Mouse (Mus musculus): Measurements from ENCODE around the gene Txk.

Gene Txk

DNA sequence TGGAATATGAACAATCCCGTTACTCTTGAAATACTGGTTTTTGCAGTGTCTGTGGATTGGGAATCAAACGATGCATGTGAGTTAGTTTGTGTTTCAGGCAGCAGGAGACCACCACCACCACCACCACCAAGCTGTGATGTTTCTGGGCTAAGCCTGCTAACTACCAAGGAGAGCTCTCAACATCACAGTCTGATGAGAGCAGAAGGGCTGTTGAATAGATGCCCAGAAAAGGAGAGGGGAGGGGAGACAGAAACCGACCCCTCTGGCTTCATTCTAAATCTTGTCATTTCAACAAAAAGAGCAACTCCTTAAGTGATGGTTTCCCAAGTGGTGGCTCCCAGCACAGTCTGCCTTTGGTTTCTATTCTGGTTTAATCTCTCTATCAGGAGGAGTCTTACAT lies 54.2 kb downstream of the Txk start:
- DNase-seq (ENCODE audit: extremely low read depth, insufficient read length, low spot score): no peak

DNA sequence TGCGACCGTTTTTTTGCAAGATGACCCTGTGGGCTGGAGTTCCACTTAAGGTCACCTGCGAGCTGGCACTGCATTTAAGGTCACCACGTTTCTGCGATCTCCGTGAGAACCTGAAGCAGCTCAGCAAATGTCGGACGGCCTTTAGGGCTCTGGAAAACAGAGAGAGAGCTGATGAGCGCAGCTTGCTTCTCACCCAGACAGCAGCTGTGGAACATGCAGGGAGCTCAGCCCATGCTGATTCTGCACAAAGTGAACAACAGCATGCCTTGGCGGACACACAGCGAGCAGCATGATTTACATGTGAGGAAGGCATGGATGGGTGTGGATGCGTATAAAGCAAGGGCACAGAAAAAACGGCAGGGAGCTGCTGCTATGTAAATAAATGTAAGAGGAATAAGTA lies 56.1 kb downstream of the Txk start:
- no peak for DNase-seq (ENCODE audit: extremely low read depth, insufficient read length, low spot score)

DNA sequence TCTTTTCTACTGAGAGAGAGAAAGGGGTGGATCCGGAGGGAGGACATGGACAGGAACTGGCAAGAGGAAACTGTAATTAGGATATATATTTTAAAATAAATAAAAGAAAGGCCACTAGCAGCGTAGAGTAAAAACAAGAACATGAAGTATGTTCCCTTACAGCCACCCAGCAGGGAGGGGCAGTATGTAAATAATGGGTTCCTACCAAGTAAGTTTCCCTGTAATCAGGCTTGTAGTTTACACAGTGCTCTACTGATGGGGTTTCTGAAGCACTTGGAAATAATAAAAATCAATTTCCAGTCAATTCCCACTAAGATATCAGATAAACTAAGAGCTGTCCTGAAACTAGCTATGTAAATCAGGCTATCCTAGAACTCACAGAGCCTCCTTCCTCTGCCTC lies 57.9 kb downstream of the Txk start:
- DNase-seq (ENCODE audit: extremely low read depth, insufficient read length, low spot score): no peak

DNA sequence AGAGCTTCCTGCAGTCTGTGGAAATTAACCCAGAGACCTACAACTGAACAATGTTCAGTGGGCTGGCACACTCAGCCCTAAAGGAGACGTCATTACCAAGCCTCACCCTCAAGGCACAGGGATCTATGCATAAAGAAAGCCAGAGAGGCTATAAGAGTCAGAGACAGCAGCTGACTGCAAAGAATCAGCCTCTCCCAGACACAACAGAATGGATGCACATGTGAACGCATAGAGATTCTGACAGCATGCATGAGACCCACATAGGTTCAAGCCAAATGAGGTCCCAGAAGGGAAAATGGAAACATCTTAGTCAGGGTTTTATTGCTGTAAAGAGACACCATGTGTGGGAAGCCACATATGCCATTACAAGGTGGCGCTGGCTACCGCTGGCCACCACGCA lies 62.1 kb downstream of the Txk start:
- no peak for DNase-seq (ENCODE audit: extremely low read depth, insufficient read length, low spot score)

DNA sequence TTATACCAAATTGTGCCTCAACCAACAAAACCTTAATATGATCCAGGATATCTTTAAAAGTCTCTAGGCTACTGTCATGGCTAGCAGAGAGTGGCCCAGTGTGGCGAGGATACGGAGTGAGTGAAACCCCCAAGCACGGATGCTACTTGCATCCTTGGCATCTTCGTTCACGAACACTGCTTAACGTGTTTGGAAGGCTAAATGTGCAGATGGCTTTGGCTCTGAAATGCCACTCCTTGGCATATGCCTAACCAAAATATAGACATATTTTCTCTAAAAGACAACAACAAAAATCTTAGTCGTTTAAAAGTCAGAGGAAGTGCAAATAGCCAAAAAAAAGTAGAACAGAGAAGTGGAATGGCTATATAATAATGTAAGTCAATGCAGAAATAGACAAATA lies 63.0 kb downstream of the Txk start:
- DNase-seq (ENCODE audit: extremely low read depth, insufficient read length, low spot score): no peak

DNA sequence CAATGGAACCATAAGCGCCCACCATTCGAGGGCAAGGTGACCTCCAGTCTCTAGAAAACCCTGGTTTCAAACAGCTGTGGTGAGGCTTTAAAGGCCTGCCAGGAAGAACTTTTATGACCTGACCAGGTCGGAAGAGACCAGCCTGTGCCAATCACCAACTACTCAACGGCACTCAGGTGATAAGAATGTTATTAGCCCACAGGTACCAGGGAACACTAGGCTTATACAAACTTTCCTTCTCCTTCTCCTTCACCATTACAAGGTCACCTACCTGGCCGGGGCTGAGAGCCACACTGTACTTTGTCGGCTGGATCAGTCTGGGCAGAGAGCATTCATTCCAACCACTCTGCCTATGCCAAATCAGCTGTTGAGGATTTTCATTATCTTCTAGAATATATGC lies 71.1 kb downstream of the Txk start:
- DNase-seq (ENCODE audit: extremely low read depth, insufficient read length, low spot score): no peak

DNA sequence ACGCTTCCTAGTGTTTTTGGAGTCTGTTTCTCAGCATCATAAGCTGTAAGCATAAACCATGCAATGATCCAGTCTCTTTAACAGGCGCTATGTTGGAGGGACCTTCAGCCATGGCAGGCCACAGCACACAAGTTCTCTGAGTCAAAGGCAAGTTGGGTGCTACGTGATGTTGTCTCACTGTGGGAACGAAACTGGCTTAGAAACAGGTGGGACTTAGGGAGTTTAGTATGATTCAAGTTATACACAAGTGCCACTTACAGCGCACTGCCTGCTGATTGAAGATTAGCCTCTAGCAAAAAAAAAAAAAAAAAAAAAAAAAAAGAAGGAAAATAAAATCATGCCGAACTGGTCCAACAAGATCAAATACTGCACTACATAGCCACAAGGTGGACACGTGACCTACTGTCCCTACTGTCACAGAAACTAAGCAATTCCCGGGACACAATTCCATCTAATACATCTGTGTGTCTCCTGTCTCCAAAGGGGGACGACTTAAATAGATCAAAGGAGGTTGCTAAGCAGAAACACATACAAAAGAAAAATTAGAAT lies 77.5 kb downstream of the Txk start:
- no peak for DNase-seq (ENCODE audit: extremely low read depth, insufficient read length, low spot score)

DNA sequence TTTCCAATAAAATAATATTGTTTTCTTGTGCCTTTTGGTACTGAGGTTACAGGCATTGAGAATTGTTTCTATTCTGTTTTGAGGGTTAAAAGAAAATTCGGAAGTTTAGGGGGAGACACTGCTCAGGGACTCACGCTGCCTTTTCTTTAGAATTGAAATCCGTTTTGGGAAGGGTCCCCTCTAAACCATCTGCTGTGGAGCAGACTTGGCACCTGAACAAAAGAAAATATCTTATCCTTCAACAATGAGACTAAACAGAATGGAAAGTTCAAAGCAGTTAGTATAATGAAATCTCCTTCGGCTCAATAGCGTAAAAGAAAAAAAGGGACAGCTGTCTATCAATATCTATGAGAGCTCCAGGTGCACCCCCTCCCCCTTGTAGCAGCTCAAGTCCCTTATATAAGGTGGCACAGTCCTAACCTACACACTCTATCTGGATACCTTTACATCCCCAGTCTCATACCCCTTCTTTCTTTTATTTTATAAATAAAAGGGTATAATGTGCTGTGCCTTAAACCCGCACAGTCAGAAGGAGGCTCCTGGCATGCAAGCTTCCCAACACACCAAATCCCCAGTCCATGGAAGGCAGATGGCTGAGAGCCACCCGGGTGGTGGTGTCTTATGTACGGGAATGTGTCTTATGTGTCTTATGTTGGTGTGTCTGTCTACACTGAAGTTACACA lies 81.4 kb downstream of the Txk start:
- DNase-seq (ENCODE audit: extremely low read depth, insufficient read length, low spot score): no peak

DNA sequence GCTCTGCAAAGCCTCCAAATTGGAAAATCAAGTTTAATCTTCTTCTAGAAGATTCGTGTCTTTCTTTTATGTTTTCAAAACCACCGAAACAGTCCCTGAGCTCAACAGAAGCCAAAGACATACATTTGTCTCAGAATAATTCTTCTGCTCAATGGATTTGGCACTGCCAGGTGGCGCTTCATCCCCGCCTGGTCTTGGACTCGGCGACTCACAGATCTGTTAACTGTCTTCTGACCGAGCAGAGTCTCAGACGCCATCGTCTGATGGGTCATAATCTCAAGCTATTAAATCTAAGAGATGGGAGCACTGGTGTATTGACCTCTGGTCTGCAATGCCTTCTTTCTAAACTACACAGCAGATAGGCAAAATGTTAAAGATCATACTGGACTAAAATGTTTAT lies 84.2 kb downstream of the Txk start:
- DNase-seq (ENCODE audit: extremely low read depth, insufficient read length, low spot score): no peak

DNA sequence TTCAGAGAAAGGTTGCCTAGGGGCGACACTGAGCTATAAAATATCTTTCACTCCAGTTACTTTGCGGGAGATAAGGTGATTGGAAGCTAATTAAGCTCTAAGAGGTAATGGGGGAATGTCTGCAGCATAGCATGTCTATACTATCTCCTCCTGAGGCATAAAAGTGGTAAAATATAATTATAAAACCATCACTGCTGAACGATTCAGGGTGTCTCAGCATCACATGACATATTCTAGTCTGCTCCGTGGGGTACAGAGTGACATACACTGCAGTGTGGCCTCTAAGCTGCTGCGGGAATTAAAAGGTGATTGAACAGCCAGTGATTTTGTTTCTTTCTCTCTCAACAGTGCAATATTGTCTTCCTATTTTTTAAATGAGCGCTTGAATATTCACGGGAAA lies 86.1 kb downstream of the Txk start:
- no peak for DNase-seq (ENCODE audit: extremely low read depth, insufficient read length, low spot score)

DNA sequence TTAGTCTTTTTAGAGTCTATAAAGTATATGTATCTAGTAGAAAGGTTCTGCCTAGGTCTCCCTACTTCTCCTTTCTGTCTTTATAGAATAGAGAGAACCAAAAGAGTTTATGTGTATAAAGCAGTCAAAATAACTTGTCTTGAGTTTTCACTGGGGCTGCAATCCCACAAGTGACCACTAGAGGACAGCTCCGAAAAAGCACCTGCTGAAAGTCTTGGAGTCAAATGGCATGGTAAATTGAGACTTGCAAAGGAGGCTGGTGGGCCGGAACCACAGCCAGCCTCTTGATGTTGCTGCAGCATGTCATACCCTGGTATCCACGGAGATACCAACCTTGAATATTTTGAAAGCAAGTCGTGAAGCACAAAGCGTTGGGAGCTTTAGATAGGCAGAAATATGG lies 87.3 kb downstream of the Txk start:
- peak; percentile 8 for DNase-seq (ENCODE audit: extremely low read depth, insufficient read length, low spot score)

DNA sequence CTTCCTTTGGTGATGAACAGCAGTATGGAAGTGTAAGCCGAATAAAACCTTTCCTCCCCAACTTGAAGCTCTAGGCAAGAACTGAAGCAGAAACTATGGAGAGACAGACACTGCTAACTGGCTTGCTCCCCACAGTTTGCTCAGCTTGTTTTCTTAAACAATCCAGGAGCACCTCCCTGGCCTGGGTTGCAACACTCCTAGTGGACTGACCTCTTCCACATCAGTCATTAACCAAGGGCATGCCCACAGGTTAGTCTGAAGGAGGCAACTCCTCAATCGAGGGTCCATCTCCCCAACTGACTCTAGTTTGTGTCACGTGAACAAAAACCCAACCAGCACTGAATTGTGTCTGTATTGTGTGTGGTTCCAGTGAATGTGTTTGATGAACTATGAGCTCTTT lies 87.7 kb downstream of the Txk start:
- DNase-seq (ENCODE audit: extremely low read depth, insufficient read length, low spot score): no peak

DNA sequence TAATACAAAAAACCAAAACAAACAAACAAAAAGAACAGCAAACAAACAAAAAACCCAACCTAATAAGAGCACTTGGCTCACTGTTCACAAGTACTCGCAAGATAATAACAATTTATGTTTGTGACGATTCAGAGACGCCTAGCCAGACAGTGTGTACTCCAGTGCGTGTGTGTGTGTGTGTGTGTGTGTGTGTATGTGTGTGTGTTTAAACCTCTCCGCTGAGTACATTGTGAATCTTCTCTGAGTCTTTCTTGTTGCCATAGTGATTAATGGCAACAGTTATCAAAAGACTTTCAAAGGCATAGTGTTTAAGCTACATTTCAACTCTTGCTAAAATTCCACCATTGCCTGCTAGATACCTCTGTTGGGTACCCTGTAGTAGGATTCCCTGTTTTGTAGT lies 88.5 kb downstream of the Txk start:
- DNase-seq (ENCODE audit: extremely low read depth, insufficient read length, low spot score): no peak

DNA sequence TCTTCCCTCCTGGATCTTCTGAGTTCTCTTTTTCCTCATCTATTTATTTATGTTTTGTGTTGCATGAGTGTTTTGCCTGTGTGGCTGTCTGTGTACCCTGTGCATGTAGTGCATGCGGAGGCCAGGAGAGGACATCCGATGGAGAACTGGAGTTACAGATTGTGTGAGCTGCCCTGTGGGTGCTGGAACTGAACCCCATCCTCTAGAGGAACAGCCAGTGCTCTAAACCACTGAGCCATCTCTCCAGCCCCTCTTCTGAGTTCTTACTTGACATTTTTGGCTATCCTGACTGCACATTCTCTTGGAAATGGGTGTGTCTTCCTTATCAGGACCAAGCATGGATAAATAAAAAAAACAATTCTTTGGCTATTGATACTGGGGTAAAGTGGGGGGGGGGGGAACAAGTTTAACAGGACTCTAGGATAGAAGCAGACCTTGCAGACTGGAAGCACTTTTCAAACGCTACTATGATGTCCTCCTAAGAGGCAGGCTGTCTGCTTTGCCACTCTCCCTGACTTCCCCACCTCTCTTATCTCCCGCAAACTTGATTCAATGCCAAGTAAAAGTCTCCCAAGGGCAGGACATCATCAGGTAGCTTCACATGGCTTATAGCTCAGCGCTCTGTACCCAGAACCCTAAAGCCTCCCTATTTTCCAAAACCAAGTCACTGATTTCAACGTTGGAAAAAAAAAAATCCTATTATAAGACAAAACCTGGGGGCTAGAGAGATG lies 91.4 kb downstream of the Txk start:
- no peak for DNase-seq (ENCODE audit: extremely low read depth, insufficient read length, low spot score)

DNA sequence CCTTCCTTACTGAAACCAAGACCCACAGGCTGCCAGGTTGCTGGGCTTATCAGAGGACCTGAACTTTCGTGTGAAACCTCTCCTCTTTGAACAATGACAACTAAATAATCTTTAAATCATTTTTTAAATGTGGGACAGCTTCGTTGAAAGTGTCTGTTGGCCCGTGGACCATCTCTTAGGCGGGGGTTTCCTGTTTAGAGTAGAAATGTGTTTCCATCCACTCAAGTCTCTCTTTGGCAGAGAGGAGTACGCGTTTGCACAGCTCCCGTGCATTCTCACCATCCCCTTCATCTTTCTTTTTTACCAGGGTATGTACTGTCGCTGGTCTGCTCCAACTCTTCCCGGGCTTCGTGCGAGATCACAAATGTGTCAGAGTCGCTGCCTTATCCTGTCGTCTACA lies 94.2 kb downstream of the Txk start:
- DNase-seq (ENCODE audit: extremely low read depth, insufficient read length, low spot score): no peak

DNA sequence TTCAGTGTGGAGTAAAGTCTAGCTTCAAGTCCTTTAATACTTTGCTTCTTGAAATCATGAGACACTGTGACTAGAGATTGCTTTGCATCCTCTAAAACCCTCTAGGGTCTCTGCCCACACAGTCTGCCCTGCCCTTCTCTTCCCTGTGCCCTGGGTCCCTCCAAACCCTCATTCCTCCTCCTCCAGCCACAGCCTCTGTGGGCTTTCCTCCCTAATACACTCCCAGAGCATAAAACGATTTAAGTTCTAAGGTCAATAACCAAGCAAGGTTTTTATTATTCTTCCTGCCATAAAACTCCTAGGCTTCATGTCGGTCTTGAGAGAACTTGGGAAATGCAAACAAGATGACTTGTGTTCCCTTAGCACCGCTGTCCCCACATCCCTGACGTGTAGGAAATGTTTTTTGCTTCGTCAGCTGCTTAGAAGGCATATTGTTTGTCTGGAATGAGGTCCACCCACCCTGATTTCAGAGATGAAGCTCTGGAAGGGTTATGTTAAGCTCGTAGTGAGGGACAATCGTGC lies 96.2 kb downstream of the Txk start:
- DNase-seq (ENCODE audit: extremely low read depth, insufficient read length, low spot score): no peak

DNA sequence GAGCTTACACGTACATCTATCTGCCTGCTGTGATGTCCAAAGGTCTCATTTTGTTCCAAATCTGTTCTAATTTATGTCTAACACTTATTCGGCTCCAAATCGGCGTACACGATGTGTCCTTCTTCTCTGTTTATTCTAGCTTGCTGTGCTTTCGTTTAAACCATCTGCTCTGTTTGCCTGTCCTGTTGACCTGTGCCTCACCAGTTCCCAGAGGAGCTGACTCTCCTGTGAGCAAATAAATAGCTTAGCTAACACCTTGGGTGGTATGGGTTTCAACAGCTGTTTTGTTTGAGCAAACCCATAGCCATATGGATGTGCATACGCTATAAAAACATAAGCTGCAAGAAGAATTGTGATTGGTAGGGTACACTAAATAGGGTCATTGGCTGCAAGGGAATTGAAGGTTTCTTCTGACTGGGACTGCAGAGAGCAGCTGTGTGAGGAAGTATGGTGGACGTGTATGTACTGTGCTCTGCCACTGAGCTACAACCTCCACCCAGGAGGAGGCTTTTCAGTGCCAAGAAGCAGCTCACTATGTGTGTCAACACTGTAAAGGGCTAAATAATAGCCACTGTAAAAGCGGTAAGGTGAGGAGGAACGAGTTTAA lies 99.4 kb downstream of the Txk start:
- DNase-seq (ENCODE audit: extremely low read depth, insufficient read length, low spot score): no peak

DNA sequence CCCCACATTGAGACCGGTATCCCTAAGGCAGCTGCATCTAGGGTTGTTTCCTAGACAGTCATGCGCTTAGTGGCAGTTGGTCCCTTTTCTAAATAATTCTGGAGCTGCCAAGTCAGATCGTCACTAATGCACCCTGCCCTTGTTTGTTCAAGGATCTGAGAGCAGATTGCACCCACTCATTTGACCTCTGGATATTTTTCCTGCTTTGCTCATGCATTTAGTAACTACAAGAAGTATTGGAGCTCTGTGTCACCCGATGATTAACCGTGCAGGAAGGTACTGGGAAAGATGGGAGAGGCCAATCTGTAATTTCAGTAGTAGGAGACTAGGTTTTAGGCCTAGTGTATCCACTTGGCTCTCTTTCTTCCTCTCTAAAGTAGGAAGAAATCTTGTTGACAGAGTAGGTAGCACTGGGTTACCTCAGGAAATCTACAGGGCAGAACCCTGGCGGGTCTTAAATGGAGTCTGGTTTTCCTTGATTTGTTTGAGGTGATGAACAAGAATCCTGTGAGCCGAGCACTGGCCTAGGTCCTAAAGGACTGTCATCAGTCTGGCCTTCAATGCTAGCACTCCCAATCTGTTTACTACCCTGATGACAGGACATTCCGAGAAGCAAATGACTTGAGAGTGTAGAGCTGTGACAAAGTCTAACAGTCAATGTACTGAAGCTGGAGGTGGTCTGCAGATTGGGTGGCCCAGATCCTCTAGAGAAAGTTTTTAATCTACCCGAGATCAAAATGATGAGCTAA lies 103.4 kb downstream of the Txk start:
- DNase-seq (ENCODE audit: extremely low read depth, insufficient read length, low spot score): peak; percentile 19

DNA sequence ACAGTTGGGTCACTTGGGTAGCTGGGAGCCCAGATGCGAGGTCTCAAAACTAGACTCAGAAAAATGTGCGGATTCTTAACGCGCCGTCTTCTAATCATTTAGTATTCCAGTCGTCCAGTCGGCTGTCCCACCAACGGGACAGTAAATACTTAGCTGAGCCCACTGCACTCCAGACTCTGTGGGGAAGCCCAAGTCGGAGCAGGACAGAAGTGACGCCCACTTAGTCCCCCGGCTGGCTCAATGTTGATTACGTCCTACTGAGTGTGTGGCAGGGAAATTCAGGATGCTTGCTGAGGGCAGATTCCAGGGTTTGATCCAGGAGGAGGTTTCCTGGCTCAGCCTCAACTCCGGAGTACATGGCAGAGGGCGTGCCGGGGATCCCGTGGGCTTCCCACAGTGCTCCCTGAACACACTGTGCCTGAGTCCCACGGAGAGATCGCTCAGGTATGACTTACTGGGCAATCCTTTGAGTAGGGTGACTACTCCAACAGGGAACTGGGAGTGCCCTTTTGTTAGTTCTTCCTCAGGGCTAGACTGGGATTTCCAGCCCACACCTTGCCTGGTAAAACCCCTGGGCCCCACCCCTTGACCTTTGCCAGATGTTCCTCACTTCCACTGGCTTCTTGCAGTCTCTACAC lies 104.5 kb downstream of the Txk start:
- peak; percentile 37 for DNase-seq (ENCODE audit: extremely low read depth, insufficient read length, low spot score)

DNA sequence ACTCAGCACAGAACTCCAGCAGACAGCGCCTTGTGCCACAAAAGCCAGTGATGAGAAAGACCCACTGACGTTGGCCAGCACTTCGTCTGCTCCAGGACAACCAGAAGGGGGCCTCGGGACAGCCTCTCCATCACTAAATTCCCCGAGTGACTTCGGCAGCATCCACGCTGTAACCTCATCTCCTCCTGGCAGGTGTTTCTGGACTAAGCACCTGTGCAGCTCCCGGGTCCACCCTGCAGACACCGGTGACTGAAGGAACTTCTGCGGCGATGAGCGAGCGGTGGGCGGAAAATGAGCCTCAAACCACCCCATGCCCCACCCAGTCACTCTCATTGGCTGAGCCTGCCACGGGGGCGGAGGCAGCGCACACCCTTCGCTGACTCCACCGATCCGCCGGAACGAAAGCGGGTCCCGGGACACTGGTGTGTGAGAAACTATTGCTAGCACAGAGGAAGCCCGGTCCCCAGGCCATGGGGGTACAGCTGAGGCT lies 105.1 kb downstream of the Txk start, which contains the start of gene Nipal1:
TSS of gene Nipal1 (plus strand) at position 378 of the 490 bp plus-strand sequence.
- peak; percentile 72 for DNase-seq (ENCODE audit: extremely low read depth, insufficient read length, low spot score)
